Mouse (Mus musculus): ENCODE results near the gene Btnl1.

DNA sequence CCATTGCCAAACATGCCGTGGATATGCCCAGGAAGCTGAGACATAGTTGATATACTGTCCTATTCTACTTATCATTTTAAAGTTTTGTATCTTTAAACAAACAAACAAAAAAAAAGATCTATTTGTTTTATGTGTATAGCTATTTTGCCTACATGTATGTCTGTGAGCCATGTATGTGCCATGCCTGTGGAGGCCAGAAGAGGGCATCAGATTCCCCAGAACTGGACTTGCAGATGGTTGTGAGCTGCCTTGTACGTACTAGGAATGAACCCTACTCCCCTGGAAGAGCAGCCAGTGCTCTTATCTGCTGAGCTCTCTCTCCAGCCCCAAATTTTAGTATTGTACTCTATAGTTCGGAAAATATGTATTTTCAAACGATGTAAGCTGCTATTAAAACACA is 11.6 kb downstream of the Btnl1 start:
- peak; percentile 73 for TF ChIP-seq CTCF (IDR thresholded peaks at IDR 0.05; ENCODE audit: control insufficient read depth, insufficient read depth, low read length)
- TF ChIP-seq POLR2A (IDR thresholded peaks at IDR 0.05; ENCODE audit: borderline replicate concordance, control insufficient read depth, low read depth, low read length), result no peak
